Mouse (Mus musculus) brain, embryonic 14.5 days (tissue): ENCODE measurements around the gene Mks1. TPM values are rescaled to one million over a fixed set of nuclear protein-coding genes. Genes with fewer than 3 reads are reported as not detected.
A peak's percentile ranks its signal among the peaks of the same experiment; 100 is the strongest.

Experiments
- DNase-seq: peaks from one replicate; pipeline ENCODE4 v3.0.0-alpha.2; 2011; ENCODE audit warnings: low read depth
- CTCF ChIP-seq: fragments of 200-500 bp; IDR thresholded peaks from 2 replicates; pipeline ENCODE4 v1.5.1; 2012; ENCODE audit warnings: inconsistent platforms, mild to moderate bottlenecking, moderate library complexity, borderline replicate concordance; ENCODE audit not compliant: insufficient read depth, insufficient read length; ENCODE audit errors: extremely low read depth
- POLR2A ChIP-seq: fragments of 200-500 bp; IDR thresholded peaks from 2 replicates; pipeline ENCODE4 v1.6.1; 2012; ENCODE audit warnings: mild to moderate bottlenecking, inconsistent platforms, borderline replicate concordance; ENCODE audit not compliant: poor library complexity, insufficient read depth, insufficient read length, severe bottlenecking; ENCODE audit errors: extremely low read depth
- polyA plus RNA-seq: library from polyadenylated mRNA; depleted of rRNA; stranded (reverse); fragments of >200 nt; gene quantifications from 2 replicates; pipeline ENCODE4 v1.2.3, GENCODE M21; 2012; rRNA removed

Mks1 gene
- polyA plus RNA-seq, 1 experiment, result 21.1 TPM

GRCm38 (mm10) chr11:87879826-87880225 lies 26.8 kb downstream of the Mks1 start:
- no peak for DNase-seq
- no peak for TF ChIP-seq CTCF
- no peak for TF ChIP-seq POLR2A

- no peak for DNase-seq
- no peak for TF ChIP-seq POLR2A
- no peak for TF ChIP-seq CTCF
These were observed 28.7 kb downstream of the Mks1 start for GRCm38 (mm10) chr11:87881714-87882113.

GRCm38 (mm10) chr11:87883493-87883892 lies 30.5 kb downstream of the Mks1 start:
- DNase-seq, result peak; percentile 42
- TF ChIP-seq CTCF, result peak; percentile 60; the same call in 1 of the 2 replicates
- no peak for TF ChIP-seq POLR2A

GRCm38 (mm10) chr11:87884856-87885255 lies 31.8 kb downstream of the Mks1 start:
- no peak for DNase-seq
- no peak for TF ChIP-seq CTCF
- TF ChIP-seq POLR2A, result no peak

GRCm38 (mm10) chr11:87892168-87892567 lies 39.2 kb downstream of the Mks1 start, which contains the start of gene Olfr462:
Gene Olfr462, minus strand, starts transcription at chr11:87892268.
- TF ChIP-seq CTCF (no peak), POLR2A (no peak)
- no peak for DNase-seq

- DNase-seq, result no peak
- TF ChIP-seq CTCF (no peak), POLR2A (no peak)
These were observed 44.3 kb downstream of the Mks1 start, which contains the start of gene Olfr463 for GRCm38 (mm10) chr11:87897287-87897686. Gene Olfr463, minus strand, starts transcription at chr11:87897387.

- DNase-seq, result no peak
These were observed 51.3 kb downstream of the Mks1 start for GRCm38 (mm10) chr11:87904331-87904730.

More at GRCm38 (mm10) chr11:87904331-87904730, 51.3 kb downstream of the Mks1 start:
- TF ChIP-seq CTCF, result no peak
- TF ChIP-seq POLR2A, result no peak

Other genes with a start within 250 kb of the Mks1 start
- 0.23 and 0.26 TPM in 2 replicates for gene Hsf5, start 236.1 kb upstream of the Mks1 start, polyA plus RNA-seq
- gene Rnf43, start 190.5 kb upstream of the Mks1 start, polyA plus RNA-seq, result 0.87 and 1.4 TPM in 2 replicates
- gene Supt4a, start 115.7 kb upstream of the Mks1 start, polyA plus RNA-seq, result 118 and 147 TPM in 2 replicates
- 150 and 168 TPM in 2 replicates for gene Tspoap1, start 92.7 kb upstream of the Mks1 start, polyA plus RNA-seq
- 0.28 and 0.51 TPM in 2 replicates for gene Mpo, start 59.6 kb upstream of the Mks1 start, polyA plus RNA-seq
- gene Lpo, start 24.9 kb upstream of the Mks1 start, polyA plus RNA-seq, result 0.33 and 0.63 TPM in 2 replicates
- 0.10 and 0.35 TPM in 2 replicates for gene Epx, start 22.3 kb downstream of the Mks1 start, polyA plus RNA-seq
- gene Olfr462, start 39.1 kb downstream of the Mks1 start, polyA plus RNA-seq, result 0.01 TPM in 1 of 2 replicates, not detected in the other
- 0.05 TPM in 1 of 2 replicates, not detected in the other for gene Olfr463, start 44.2 kb downstream of the Mks1 start, polyA plus RNA-seq
- 0.18 TPM in 1 of 2 replicates, not detected in the other for gene Olfr464, start 67.8 kb downstream of the Mks1 start, polyA plus RNA-seq
- gene Dynll2, start 134.3 kb downstream of the Mks1 start, polyA plus RNA-seq, result 227 and 321 TPM in 2 replicates
- 456 and 624 TPM in 2 replicates for gene Srsf1, start 194.2 kb downstream of the Mks1 start, polyA plus RNA-seq
- 45.0 and 58.4 TPM in 2 replicates for gene Vezf1, start 215.1 kb downstream of the Mks1 start, polyA plus RNA-seq
- gene Cuedc1, start 244.8 kb downstream of the Mks1 start, polyA plus RNA-seq, result 33.1 and 53.2 TPM in 2 replicates